Mouse (Mus musculus) hindbrain, embryonic 11.5 days (tissue): ENCODE measurements around the gene 4930470P17Rik. TPM values are rescaled to one million over a fixed set of nuclear protein-coding genes. Genes with fewer than 3 reads are reported as not detected.

Source experiments
- ATAC-seq: fragments of 200-750 bp; cut with Nextera tagmentation; 2 replicates; pipeline ENCODE4 v1.8.0; 2017; ENCODE audit warnings: mild to moderate bottlenecking, moderate TSS enrichment, moderate library complexity; ENCODE audit not compliant: low FRiP score
- DNase-seq: peaks from one replicate; pipeline ENCODE4 v3.0.0-alpha.2; 2015; ENCODE audit warnings: low spot score
- H3K27ac ChIP-seq: fragments of 300-500 bp; sonication (generic); 2 replicates; pipeline ENCODE4 v1.5.1; 2014; ENCODE audit warnings: mild to moderate bottlenecking, low read depth, low read length
- H3K27me3 ChIP-seq: fragments of 300-500 bp; sonication (generic); 2 replicates; pipeline ENCODE4 v1.6.1; 2014; ENCODE audit warnings: mild to moderate bottlenecking, low read length, moderate library complexity, mixed read lengths; ENCODE audit not compliant: control insufficient read depth, insufficient read depth
- H3K36me3 ChIP-seq: fragments of 300-500 bp; sonication (generic); 2 replicates; pipeline ENCODE4 v1.6.1; 2014; ENCODE audit warnings: mild to moderate bottlenecking, low read length, moderate library complexity, mixed read lengths; ENCODE audit not compliant: control insufficient read depth, insufficient read depth
- H3K4me1 ChIP-seq: fragments of 300-500 bp; sonication (generic); replicated peaks from 2 replicates; pipeline ENCODE4 v1.6.1; 2014; ENCODE audit warnings: low read length, mixed read lengths; ENCODE audit not compliant: control insufficient read depth, insufficient read depth
- H3K4me2 ChIP-seq: fragments of 300-500 bp; sonication (generic); replicated peaks from 2 replicates; pipeline ENCODE4 v1.6.1; 2014; ENCODE audit warnings: mild to moderate bottlenecking, low read depth, low read length
- H3K4me3 ChIP-seq: fragments of 300-500 bp; sonication (generic); 2 replicates; pipeline ENCODE4 v1.5.1; 2014; ENCODE audit warnings: low read depth, low read length
- H3K9ac ChIP-seq: fragments of 300-500 bp; sonication (generic); 2 replicates; pipeline ENCODE4 v1.6.1; 2014; ENCODE audit warnings: low read depth, low read length
- H3K9me3 ChIP-seq: fragments of 300-500 bp; sonication (generic); 2 replicates; pipeline ENCODE4 v1.6.1; 2016; ENCODE audit warnings: low read length; ENCODE audit not compliant: control insufficient read depth
- WGBS: fragments of 180-500 bp; shearing (Covaris S2); extraction: QIAGEN DNeasy Blood & Tissue Kit; methylation state at CpG from one replicate; pipeline ENCODE4 v1.1.7; 2014; 5-methylcytosine and 5-hydroxymethylcytosine counted together
- polyA plus RNA-seq: library from polyadenylated mRNA; unstranded; fragments of >200 nt; fragmentation: Nextera tagmentation; extraction: Ambion mirVana; gene quantifications from 2 replicates; pipeline ENCODE4 v1.2.1, GENCODE M21; 2014

The 4930470P17Rik gene
- polyA plus RNA-seq, 1 experiment from 2014 or later = not detected

GRCm38 (mm10) chr2:170563956-170564855, 37.6 kb downstream of the 4930470P17Rik start:
- Histone ChIP-seq H3K36me3 (no peaks in the 10 kb centered on the region), H3K27me3 (no peaks in the 10 kb centered on the region), H3K4me2 (no peak overlapping the region), H3K4me3 (no peak overlapping the region), H3K27ac (no peak overlapping the region), H3K9me3 (no peaks in the 10 kb centered on the region), H3K4me1 (no peaks in the 10 kb centered on the region), H3K9ac (no peak overlapping the region)
- DNase-seq (no peak), ATAC-seq (no peak)
- WGBS = 74% methylated on average over 15 of the region's 15 CpGs

- Histone ChIP-seq H3K4me2 (no peak overlapping the region), H3K4me1 (peaks cover 3% of the 10 kb centered on the region), H3K9ac (no peak overlapping the region), H3K27ac (no peak overlapping the region), H3K27me3 (no peaks in the 10 kb centered on the region), H3K9me3 (no peaks in the 10 kb centered on the region), H3K36me3 (no peaks in the 10 kb centered on the region), H3K4me3 (no peak overlapping the region)
- WGBS = 85% methylated on average over 7 of the region's 7 CpGs
- DNase-seq (no peak), ATAC-seq (no peak)
These were observed 49.7 kb downstream of the 4930470P17Rik start for GRCm38 (mm10) chr2:170552088-170552487.

- Histone ChIP-seq H3K9me3 (no peaks in the 10 kb centered on the region), H3K36me3 (no peaks in the 10 kb centered on the region), H3K27ac (no peak overlapping the region), H3K27me3 (no peaks in the 10 kb centered on the region), H3K9ac (no peak overlapping the region), H3K4me3 (no peak overlapping the region), H3K4me1 (peaks cover 3% of the 10 kb centered on the region), H3K4me2 (no peak overlapping the region)
- WGBS = 65% methylated on average over 5 of the region's 5 CpGs
- DNase-seq (no peak), ATAC-seq (no peak)
These were observed 51.6 kb downstream of the 4930470P17Rik start for GRCm38 (mm10) chr2:170550240-170550639.

- no peak for ATAC-seq
- Histone ChIP-seq H3K9me3 (no peaks in the 10 kb centered on the region), H3K27me3 (no peaks in the 10 kb centered on the region), H3K36me3 (no peaks in the 10 kb centered on the region), H3K4me1 (peaks cover 3% of the 10 kb centered on the region), H3K4me2 (no peak overlapping the region), H3K4me3 (no peak overlapping the region), H3K27ac (no peak overlapping the region), H3K9ac (no peak overlapping the region)
- DNase-seq = no peak
- 82% methylated on average over 2 of the region's 2 CpGs for WGBS
These were observed 52.7 kb downstream of the 4930470P17Rik start for GRCm38 (mm10) chr2:170549146-170549545.

- no peak overlapping the region for H3K9ac ChIP-seq
- WGBS = 30% methylated on average over 4 of the region's 4 CpGs
- DNase-seq (no peak), ATAC-seq (no peak)
- no peaks in the 10 kb centered on the region for H3K9me3 ChIP-seq
- H3K4me2 ChIP-seq = no peak overlapping the region
- no peak overlapping the region for H3K27ac ChIP-seq
- peaks cover 3% of the 10 kb centered on the region for H3K4me1 ChIP-seq
- no peaks in the 10 kb centered on the region for H3K27me3 ChIP-seq
- no peaks in the 10 kb centered on the region for H3K36me3 ChIP-seq
- H3K4me3 ChIP-seq = no peak overlapping the region
These were observed 53.8 kb downstream of the 4930470P17Rik start for GRCm38 (mm10) chr2:170548046-170548445.

GRCm38 (mm10) chr2:170547526-170547925, 54.3 kb downstream of the 4930470P17Rik start:
- WGBS = 13% methylated on average over 6 of the region's 6 CpGs
- Histone ChIP-seq H3K4me3 (no peak overlapping the region), H3K4me1 (peaks cover 3% of the 10 kb centered on the region), H3K36me3 (no peaks in the 10 kb centered on the region), H3K27me3 (no peaks in the 10 kb centered on the region), H3K9ac (no peak overlapping the region), H3K9me3 (no peaks in the 10 kb centered on the region), H3K4me2 (no peak overlapping the region), H3K27ac (no peak overlapping the region)
- no peak for ATAC-seq
- DNase-seq = peak; percentile 36

- Histone ChIP-seq H3K4me1 (peaks cover 3% of the 10 kb centered on the region), H3K4me3 (no peak overlapping the region), H3K4me2 (no peak overlapping the region), H3K36me3 (no peaks in the 10 kb centered on the region), H3K9me3 (no peaks in the 10 kb centered on the region), H3K27ac (no peak overlapping the region), H3K9ac (no peak overlapping the region), H3K27me3 (no peaks in the 10 kb centered on the region)
- ATAC-seq = no peak
- DNase-seq = no peak
- 54% methylated on average over 4 of the region's 4 CpGs for WGBS
These were observed 56.1 kb downstream of the 4930470P17Rik start for GRCm38 (mm10) chr2:170545745-170546144.

- Histone ChIP-seq H3K9me3 (no peaks in the 10 kb centered on the region), H3K27me3 (no peaks in the 10 kb centered on the region), H3K27ac (no peak overlapping the region), H3K4me1 (peaks cover 3% of the 10 kb centered on the region), H3K9ac (no peak overlapping the region), H3K4me2 (no peak overlapping the region), H3K4me3 (no peak overlapping the region), H3K36me3 (no peaks in the 10 kb centered on the region)
- ATAC-seq = no peak
- 88% methylated on average over 7 of the region's 7 CpGs for WGBS
- DNase-seq = no peak
These were observed 56.9 kb downstream of the 4930470P17Rik start for GRCm38 (mm10) chr2:170544950-170545349.

GRCm38 (mm10) chr2:170544159-170544558, 57.7 kb downstream of the 4930470P17Rik start:
- no peak overlapping the region for H3K4me3 ChIP-seq
- WGBS = 79% methylated on average over 3 of the region's 3 CpGs
- no peaks in the 10 kb centered on the region for H3K27me3 ChIP-seq
- H3K27ac ChIP-seq = no peak overlapping the region
- no peak overlapping the region for H3K9ac ChIP-seq
- DNase-seq = no peak
- no peak overlapping the region for H3K4me2 ChIP-seq
- no peaks in the 10 kb centered on the region for H3K36me3 ChIP-seq
- no peak for ATAC-seq
- no peaks in the 10 kb centered on the region for H3K9me3 ChIP-seq
- H3K4me1 ChIP-seq = peaks cover 3% of the 10 kb centered on the region
